Mouse (Mus musculus) CH12.LX (cell line): ENCODE data around the gene Smtn. TPM values are rescaled to one million over a fixed set of nuclear protein-coding genes. Genes with fewer than 3 reads are reported as not detected.

ENCODE experiments used
- DNase-seq: peaks from one replicate; pipeline ENCODE4 v3.0.0-alpha.2; 2013; ENCODE audit errors: extremely low read depth
- H3K27ac ChIP-seq: 2 replicates; pipeline ENCODE4 v1.5.1; 2012; ENCODE audit warnings: low read depth, mild to moderate bottlenecking, control low read depth, moderate library complexity; ENCODE audit not compliant: insufficient read depth
- H3K27me3 ChIP-seq: replicated peaks from 2 replicates; pipeline ENCODE3; 2012; ENCODE audit warnings: inconsistent platforms
- H3K36me3 ChIP-seq, 2 experiments: replicated peaks in 1 of 2; 2 replicates each; pipeline versions ENCODE3 to v1.6.1; 2012; ENCODE audit warnings: inconsistent platforms in 1 of 2, low read length in 1 of 2, mild to moderate bottlenecking in 1 of 2, mixed read lengths in 1 of 2, moderate library complexity in 1 of 2; ENCODE audit not compliant: control insufficient read depth in 1 of 2, insufficient read depth in 1 of 2
- H3K4me1 ChIP-seq, 2 experiments: 2 replicates each; pipeline ENCODE4 v1.6.1; 2012; ENCODE audit warnings: inconsistent platforms in 1 of 2, moderate library complexity in 1 of 2; ENCODE audit not compliant: insufficient read depth in 2 of 2, control insufficient read depth in 1 of 2
- H3K4me2 ChIP-seq: 2 replicates; pipeline ENCODE4 v1.6.1; 2012; ENCODE audit warnings: low read depth, mild to moderate bottlenecking, control low read depth; ENCODE audit not compliant: poor library complexity, insufficient read depth, severe bottlenecking
- H3K4me3 ChIP-seq, 3 experiments: fragments of 150-350 bp in 1 of 3; sonication (generic) in 1 of 3; replicated peaks in 1 of 3; 2 replicates each; pipeline versions ENCODE3 to v1.5.1; 2011 to 2012; ENCODE audit warnings: low read depth in 2 of 3, low read length in 2 of 3, mild to moderate bottlenecking in 2 of 3, moderate library complexity in 2 of 3, control low read depth in 1 of 3, improper control_type of control experiment in 1 of 3, inconsistent platforms in 1 of 3, mixed read lengths in 1 of 3; ENCODE audit not compliant: poor library complexity in 1 of 3
- H3K79me2 ChIP-seq: replicated peaks from 2 replicates; pipeline ENCODE4 v1.6.1; 2012; ENCODE audit warnings: mild to moderate bottlenecking, moderate library complexity; ENCODE audit not compliant: control insufficient read depth, poor library complexity, insufficient read depth, severe bottlenecking; ENCODE audit errors: extremely low read depth
- H3K9ac ChIP-seq: 2 replicates; pipeline ENCODE4 v1.6.1; 2012; ENCODE audit warnings: low read depth, mild to moderate bottlenecking, control low read depth, moderate library complexity; ENCODE audit not compliant: insufficient read depth
- H3K9me3 ChIP-seq: replicated peaks from 2 replicates; pipeline ENCODE3; 2012; ENCODE audit warnings: low read length, inconsistent platforms, mixed read lengths
- BHLHE40 ChIP-seq: IDR thresholded peaks from 2 replicates; pipeline ENCODE4 v1.6.1; 2011; ENCODE audit warnings: mild to moderate bottlenecking, low read depth, low read length, improper control_type of control experiment
- CHD1 ChIP-seq: IDR thresholded peaks from 2 replicates; pipeline ENCODE4 v1.6.1; 2012; ENCODE audit warnings: low read depth, low read length, improper control_type of control experiment, inconsistent platforms
- CHD2 ChIP-seq: IDR thresholded peaks from 2 replicates; pipeline ENCODE4 v1.6.1; 2011; ENCODE audit warnings: low read length, improper control_type of control experiment
- CTCF ChIP-seq, 2 experiments: IDR thresholded peaks in 1 of 2; conservative IDR thresholded peaks in 1 of 2; 2 replicates each; pipeline ENCODE4 v1.5.1; 2011 to 2012; ENCODE audit warnings: low read depth in 2 of 2, low read length in 2 of 2, improper control_type of control experiment in 1 of 2, inconsistent platforms in 1 of 2, mild to moderate bottlenecking in 1 of 2, moderate library complexity in 1 of 2
- ELF1 ChIP-seq: IDR thresholded peaks from 2 replicates; pipeline ENCODE4 v1.6.1; 2014; ENCODE audit warnings: low read depth, mild to moderate bottlenecking, inconsistent platforms, low read length, improper control_type of control experiment
- ETS1 ChIP-seq: conservative IDR thresholded peaks from 2 replicates; pipeline ENCODE4 v1.6.1; 2012; ENCODE audit warnings: low read depth, mild to moderate bottlenecking, inconsistent platforms, low read length, improper control_type of control experiment, moderate library complexity
- GABPA ChIP-seq: IDR thresholded peaks from 2 replicates; pipeline ENCODE4 v1.6.1; 2012; ENCODE audit warnings: low read depth, low read length, improper control_type of control experiment, inconsistent platforms; ENCODE audit not compliant: insufficient replicate concordance
- HCFC1 ChIP-seq: IDR thresholded peaks from 2 replicates; pipeline ENCODE4 v1.6.1; 2012; ENCODE audit warnings: low read depth, mild to moderate bottlenecking, inconsistent platforms, low read length, improper control_type of control experiment
- IRF4 ChIP-seq: IDR thresholded peaks from 2 replicates; pipeline ENCODE4 v1.6.1; 2014; ENCODE audit warnings: low read depth, mild to moderate bottlenecking, inconsistent platforms, low read length, improper control_type of control experiment
- JUN ChIP-seq: IDR thresholded peaks from 2 replicates; pipeline ENCODE4 v1.6.1; 2011; ENCODE audit warnings: low read depth, mild to moderate bottlenecking, low read length, improper control_type of control experiment, moderate library complexity; ENCODE audit not compliant: insufficient read depth
- KAT2A ChIP-seq: IDR thresholded peaks from 2 replicates; pipeline ENCODE4 v1.6.1; 2012; ENCODE audit warnings: low read length, improper control_type of control experiment, inconsistent platforms; ENCODE audit not compliant: insufficient replicate concordance
- MAX ChIP-seq: IDR thresholded peaks from 2 replicates; pipeline ENCODE4 v1.6.1; 2011; ENCODE audit warnings: low read length, improper control_type of control experiment
- MEF2A ChIP-seq: IDR thresholded peaks from 2 replicates; pipeline ENCODE4 v1.6.1; 2014; ENCODE audit warnings: low read depth, mild to moderate bottlenecking, inconsistent platforms, low read length, improper control_type of control experiment, borderline replicate concordance
- MXI1 ChIP-seq: IDR thresholded peaks from 2 replicates; pipeline ENCODE4 v1.6.1; 2011; ENCODE audit warnings: mild to moderate bottlenecking, low read depth, low read length, improper control_type of control experiment
- NRF1 ChIP-seq: IDR thresholded peaks from 2 replicates; pipeline ENCODE4 v1.6.1; 2014; ENCODE audit warnings: low read depth, mild to moderate bottlenecking, inconsistent platforms, low read length, improper control_type of control experiment, moderate library complexity
- POLR2AphosphoS2 ChIP-seq: IDR thresholded peaks from 2 replicates; pipeline ENCODE4 v1.6.1; 2011; ENCODE audit warnings: low read depth, low read length, improper control_type of control experiment
- RAD21 ChIP-seq: IDR thresholded peaks from 2 replicates; pipeline ENCODE4 v1.6.1; 2011; ENCODE audit warnings: low read depth, mild to moderate bottlenecking, low read length, improper control_type of control experiment, moderate library complexity
- USF1 ChIP-seq: IDR thresholded peaks from 2 replicates; pipeline ENCODE4 v1.6.1; 2014; ENCODE audit warnings: low read depth, mild to moderate bottlenecking, inconsistent platforms, low read length, improper control_type of control experiment
- ZMIZ1 ChIP-seq: IDR thresholded peaks from 2 replicates; pipeline ENCODE4 v1.6.1; 2012; ENCODE audit warnings: low read depth, mild to moderate bottlenecking, inconsistent platforms, low read length, improper control_type of control experiment
- dilution Hi-C: fragments of 300-500 bp; cut with MboI; formaldehyde crosslinking; loops from 2 replicates; pipeline ENCODE4 v1.14.3; 2020; ENCODE audit warnings: low sequenced_read_pairs; ENCODE audit not compliant: extremely low pct_unique_long_range_greater_than_20kb, extremely low pct_ligation_motif_present
- in situ Hi-C: fragments of 300-500 bp; cut with MboI; formaldehyde crosslinking; loops from 3 replicates; pipeline ENCODE4 v1.14.3; 2019; ENCODE audit warnings: low sequenced_read_pairs, low pct_ligation_motif_present, low pct_unique_long_range_greater_than_20kb, mixed read lengths
- polyA plus RNA-seq: library from polyadenylated mRNA; unstranded; fragments of >175 nt; gene quantifications from 2 replicates; pipeline ENCODE4 v1.2.1, GENCODE M21; 2012; ENCODE audit warnings: low read depth; ENCODE audit not compliant: insufficient read length
- total RNA-seq, 2 experiments: library from RNA; depleted of rRNA; stranded (reverse); fragments of 300-350 nt in 1 of 2; fragments of >200 nt in 1 of 2; gene quantifications; 2 replicates each; pipeline ENCODE4 v1.2.3; 2012 to 2014

Smtn gene
- total and polyA plus RNA-seq, 3 experiments = 0.58 to 5.3 (median 3.1) TPM

DNA sequence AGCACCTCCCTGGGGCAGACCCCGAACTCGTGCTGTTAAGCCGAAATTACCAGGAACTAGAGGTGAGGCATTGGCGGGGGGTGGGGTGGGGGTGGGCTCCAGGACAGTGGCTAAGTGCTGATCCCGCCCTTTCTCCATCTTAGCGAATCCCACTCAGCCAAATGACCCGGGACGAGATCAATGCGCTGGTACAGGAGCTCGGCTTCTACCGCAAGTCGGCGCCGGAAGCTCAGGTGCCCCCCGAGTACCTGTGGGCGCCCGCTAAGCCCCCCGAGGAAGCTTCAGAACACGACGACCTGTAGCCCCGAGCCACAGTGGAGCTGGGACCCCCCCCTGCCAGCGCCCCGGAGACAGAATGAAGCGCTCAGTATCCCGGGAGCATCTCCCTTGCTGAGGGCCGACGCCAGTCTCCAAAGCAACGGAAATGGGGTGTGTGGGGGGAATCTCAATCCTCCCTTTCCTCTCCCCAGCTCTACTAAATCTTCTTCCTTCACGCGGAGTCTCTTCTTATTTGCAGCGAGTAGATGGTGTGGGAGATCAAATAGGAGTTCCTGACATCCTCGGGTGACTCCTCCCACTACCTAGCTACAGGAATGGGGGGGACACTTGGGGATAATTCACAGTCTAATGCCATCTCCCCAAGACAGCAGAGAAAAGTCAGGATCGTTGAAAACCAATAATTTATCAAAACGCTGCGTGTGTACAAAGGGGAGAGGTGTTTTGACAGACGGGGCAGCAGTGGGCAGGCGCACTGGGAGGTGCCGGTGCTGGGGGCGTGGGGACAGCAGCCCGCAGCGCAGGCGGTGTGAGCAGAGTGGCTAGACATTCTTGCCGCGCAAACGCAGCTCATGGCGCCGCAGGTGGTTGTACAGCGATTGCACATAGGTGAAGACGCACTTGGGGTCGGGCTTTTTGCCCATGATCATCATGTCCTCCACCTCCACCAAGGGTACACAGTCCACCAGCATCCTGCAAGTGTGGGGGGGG lies 23.3 kb downstream of the Smtn start:
- no peak overlapping the region for H3K4me2 ChIP-seq
- dilution Hi-C loops (no loop called here), in situ Hi-C loops (no loop called here)
- peaks cover 0 to 9% of the 10 kb centered on the region in 2 experiments for H3K36me3 ChIP-seq
- no peaks in the 10 kb centered on the region for H3K79me2 ChIP-seq
- no peak overlapping the region for H3K27ac ChIP-seq
- peaks cover 5% of the 10 kb centered on the region for H3K27me3 ChIP-seq
- no peak overlapping the region for H3K9ac ChIP-seq
- H3K4me3 ChIP-seq = no peak overlapping the region
- DNase-seq = no peak
- no peaks in the 10 kb centered on the region for H3K9me3 ChIP-seq
- H3K4me1 ChIP-seq = peaks cover 0 to 6% of the 10 kb centered on the region in 2 experiments; a peak in 1 of 4 replicates
- no peak for TF ChIP-seq GABPA
- no peak for TF ChIP-seq ZMIZ1
- no peak for TF ChIP-seq CHD1
- no peak for TF ChIP-seq ETS1
- no peak for TF ChIP-seq MXI1
- no peak for TF ChIP-seq USF1
- TF ChIP-seq IRF4 = no peak
- no peak for TF ChIP-seq MAX
- no peak for TF ChIP-seq NRF1
- no peak for TF ChIP-seq RAD21
- TF ChIP-seq MEF2A = no peak
- TF ChIP-seq CHD2 = no peak
- TF ChIP-seq POLR2AphosphoS2 = no peak
- TF ChIP-seq, all 38 proteins: peak for 0

DNA sequence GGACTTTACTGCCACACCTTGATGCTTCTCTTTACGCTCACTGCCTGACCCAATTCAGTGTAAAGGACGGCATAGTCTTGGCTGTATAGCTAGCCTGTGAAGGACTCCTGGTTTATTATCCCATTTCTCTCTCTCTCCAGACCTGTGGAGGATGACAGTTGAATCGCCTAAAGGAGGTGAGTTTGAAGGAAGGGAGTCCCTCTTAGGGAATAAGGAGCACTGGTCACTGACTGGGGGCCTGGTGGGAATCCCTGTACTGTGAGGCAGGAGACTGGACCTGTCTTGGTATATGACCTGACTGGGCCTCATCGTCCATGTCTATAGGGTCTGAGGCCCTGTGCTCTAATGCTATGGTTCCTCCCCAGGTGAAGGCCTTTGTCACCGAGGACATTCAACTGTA lies 24.3 kb downstream of the Smtn start:
- no peak for DNase-seq
- dilution Hi-C loops = no loop called here
- no peak overlapping the region for H3K4me2 ChIP-seq
- no peak overlapping the region for H3K9ac ChIP-seq
- H3K4me3 ChIP-seq = no peak overlapping the region
- in situ Hi-C loops = no loop called here
- no peaks in the 10 kb centered on the region for H3K9me3 ChIP-seq
- TF ChIP-seq JUN = no peak
- TF ChIP-seq CTCF (conservative IDR thresholded peaks at IDR 0.05 in 1 of 2, IDR thresholded peaks at IDR 0.05 in 1 of 2; ENCODE audit: low read depth in 2 of 2, low read length in 2 of 2) = no peak
- TF ChIP-seq MXI1 = no peak
- TF ChIP-seq BHLHE40 = no peak
- TF ChIP-seq ELF1 = no peak
- no peak for TF ChIP-seq MAX
- no peak for TF ChIP-seq HCFC1
- no peak for TF ChIP-seq KAT2A
- TF ChIP-seq, all 38 proteins: peak for 0
- H3K27ac ChIP-seq = no peak overlapping the region
- H3K79me2 ChIP-seq = no peaks in the 10 kb centered on the region
- peaks cover 5% of the 10 kb centered on the region for H3K27me3 ChIP-seq
- H3K4me1 ChIP-seq = peaks cover 0 to 6% of the 10 kb centered on the region in 2 experiments; a peak in 1 of 4 replicates
- H3K36me3 ChIP-seq = peaks cover 0 to 3% of the 10 kb centered on the region in 2 experiments
